Mouse (Mus musculus): Measurements from ENCODE around the gene Plpp7.

The Plpp7 gene

GRCm38 (mm10) chr2:32095351-32096121 is at the start of gene Plpp7:
Gene Plpp7 (plus strand): TSS chr2:32095528.
- DNase-seq (ENCODE audit: low read depth, low spot score): no peak

DNA sequence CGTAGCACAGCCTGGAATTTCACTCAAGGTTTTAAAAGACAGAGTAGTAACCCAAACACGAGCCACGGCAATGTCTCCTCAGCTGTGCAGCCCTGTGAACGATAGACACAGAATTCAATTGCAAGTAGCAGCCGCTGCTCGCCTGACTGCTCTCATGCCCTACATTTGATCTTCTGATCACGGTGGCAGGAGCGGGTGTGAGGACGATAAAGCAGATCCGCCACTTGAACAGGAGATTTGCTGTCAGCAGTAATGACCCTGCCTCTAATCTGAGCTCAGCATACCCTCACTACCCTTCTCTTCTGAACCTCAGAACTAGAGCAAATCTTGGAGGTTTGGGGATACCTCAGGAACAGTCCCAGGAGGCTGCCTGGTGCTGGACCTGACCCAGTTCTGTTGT is 49.3 kb upstream of the Plpp7 start:
- no peak for DNase-seq (ENCODE audit: low read depth, low spot score)

GRCm38 (mm10) chr2:32047323-32047722 is 48.0 kb upstream of the Plpp7 start:
- DNase-seq (ENCODE audit: low read depth, low spot score): no peak

DNA sequence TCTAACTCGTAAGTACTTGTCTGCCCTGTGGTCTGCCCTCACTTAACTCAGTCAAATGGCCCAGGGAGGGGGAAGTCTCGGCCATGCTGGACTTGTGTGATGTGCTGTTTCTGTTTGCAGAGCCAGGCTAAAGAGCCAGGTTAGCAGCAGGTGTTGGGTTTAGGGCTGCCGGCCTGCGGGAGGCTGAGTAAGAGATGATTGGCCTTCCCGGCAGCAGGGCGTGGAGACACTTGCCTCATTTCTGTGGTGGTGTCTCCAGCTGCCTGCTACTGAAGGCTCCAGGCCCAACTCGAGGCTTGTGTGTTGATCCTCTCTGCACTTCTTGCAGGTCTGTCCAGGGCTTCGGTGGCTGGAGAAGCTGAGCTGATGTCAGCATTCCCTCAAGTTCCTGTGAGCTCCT is 43.5 kb upstream of the Plpp7 start:
- no peak for DNase-seq (ENCODE audit: low read depth, low spot score)

DNA sequence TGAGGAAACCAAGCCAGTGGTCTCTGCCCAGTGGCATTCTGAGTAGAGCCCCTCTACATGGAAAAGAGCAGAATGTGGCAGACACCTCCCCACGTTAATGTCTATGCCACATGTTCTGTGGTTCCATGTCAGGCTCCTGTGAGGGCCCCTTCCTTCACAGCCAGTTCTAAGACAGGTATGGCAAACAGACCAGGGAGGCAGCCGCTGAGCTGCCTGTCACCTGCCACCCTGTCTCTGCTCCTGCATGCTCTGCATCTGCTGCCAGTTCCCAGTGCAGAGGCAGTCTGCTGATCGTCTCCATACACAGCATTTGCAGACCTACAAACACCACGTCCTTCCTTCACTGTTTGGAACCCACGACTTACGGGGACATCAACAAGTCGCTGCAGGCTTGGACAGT is 42.9 kb upstream of the Plpp7 start:
- DNase-seq (ENCODE audit: low read depth, low spot score): no peak

- DNase-seq (ENCODE audit: low read depth, low spot score): no peak
These were observed 39.9 kb upstream of the Plpp7 start for GRCm38 (mm10) chr2:32055357-32055965.

DNA sequence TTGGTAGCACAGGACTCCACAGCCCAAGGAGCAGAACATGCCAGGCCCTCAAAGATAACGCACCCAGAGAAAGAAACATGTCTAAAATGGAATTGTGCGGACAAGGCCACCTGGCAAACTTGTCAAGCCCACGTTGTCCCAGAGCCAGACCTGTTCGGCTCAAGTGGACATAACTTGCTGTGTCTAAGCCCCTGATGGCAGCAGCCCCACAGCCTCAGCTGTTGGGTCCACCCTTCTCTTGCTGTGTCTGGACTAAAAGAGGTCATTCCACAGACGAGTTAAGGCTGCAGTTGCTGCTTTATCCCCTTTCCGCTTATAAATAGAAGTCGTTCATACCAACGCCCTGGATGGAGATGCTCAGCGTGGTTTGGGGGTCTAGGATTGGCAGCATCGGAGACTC is 38.8 kb upstream of the Plpp7 start:
- DNase-seq (ENCODE audit: low read depth, low spot score): no peak

DNA sequence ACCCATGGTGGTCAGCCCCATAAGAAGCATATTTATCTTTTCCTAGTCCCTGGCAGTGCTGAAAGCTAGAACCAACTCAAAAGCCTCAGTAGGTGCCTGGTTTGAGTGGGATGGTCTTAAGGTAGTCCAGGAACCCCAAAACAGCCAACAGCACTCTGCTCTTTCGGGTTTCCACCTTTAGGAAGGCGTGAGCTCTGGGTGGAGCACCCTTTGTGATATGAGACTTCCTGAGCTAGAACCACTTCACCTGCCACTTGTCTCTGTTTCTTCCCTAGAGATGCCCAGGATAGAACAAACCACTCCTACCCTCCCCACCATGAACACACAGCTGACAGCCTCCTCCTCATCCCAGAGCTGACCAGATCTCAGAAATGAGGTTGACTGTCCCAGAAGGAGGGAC is 38.0 kb upstream of the Plpp7 start:
- no peak for DNase-seq (ENCODE audit: low read depth, low spot score)

DNA sequence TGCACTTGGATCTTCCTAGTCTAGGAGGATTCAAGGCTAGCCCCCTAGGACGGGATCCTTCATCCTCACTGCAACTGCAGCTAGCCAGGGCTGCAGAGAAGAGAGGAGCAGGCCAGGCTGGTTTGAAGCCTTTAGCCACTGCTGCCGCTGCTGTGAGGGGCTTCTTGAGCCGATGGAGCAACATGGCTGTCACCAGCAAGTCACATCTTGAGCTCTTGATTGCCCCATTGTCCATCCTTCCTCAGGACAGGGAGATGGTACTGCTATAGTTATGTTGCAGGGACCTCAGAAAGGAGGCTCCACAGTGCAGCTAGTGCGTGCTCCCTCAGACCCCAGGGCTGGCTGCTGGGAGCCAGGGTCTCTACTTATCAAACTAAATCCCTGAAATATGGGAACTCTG is 37.5 kb upstream of the Plpp7 start:
- DNase-seq (ENCODE audit: low read depth, low spot score): no peak

DNA sequence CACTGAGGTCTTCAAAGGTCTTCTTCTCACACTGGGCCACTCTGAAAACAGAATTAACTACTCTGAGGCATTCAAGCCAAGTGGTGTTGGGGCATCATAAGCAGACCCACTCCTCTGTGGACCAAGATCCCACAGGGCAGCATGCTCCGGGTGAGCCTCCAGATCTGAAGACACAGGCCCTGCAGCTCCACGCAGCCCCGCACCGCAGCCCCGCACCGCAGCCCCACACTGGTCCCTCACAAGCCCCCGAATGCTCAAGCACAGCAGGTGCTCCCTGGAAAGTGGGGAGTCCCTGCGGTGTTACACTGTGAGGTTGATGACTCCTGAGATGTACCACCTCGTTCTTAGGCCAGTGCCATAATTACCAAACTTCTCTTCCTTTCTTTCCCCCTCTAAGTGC is 37.1 kb upstream of the Plpp7 start:
- DNase-seq (ENCODE audit: low read depth, low spot score): no peak

DNA sequence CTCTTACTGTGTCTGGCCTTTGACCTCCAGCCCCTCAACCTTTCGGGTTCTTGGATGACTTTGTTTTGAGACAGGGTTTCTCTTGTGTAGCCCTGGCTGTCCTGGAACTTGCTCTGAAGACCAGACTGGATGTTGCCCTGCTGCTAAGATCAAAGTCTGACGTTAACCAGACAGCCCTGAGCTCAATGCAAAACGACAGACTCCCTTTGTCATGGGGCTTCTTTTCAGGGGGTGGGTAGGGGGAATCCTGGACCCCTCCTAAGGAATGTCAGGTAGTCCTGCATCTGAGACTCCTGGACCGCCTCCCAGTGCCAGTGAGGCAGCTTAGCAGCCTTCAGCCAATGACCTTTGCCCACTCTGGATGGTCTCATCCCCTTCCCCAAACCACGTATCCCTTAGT is 36.6 kb upstream of the Plpp7 start:
- no peak for DNase-seq (ENCODE audit: low read depth, low spot score)

GRCm38 (mm10) chr2:32059613-32060012 is 35.7 kb upstream of the Plpp7 start:
- no peak for DNase-seq (ENCODE audit: low read depth, low spot score)

DNA sequence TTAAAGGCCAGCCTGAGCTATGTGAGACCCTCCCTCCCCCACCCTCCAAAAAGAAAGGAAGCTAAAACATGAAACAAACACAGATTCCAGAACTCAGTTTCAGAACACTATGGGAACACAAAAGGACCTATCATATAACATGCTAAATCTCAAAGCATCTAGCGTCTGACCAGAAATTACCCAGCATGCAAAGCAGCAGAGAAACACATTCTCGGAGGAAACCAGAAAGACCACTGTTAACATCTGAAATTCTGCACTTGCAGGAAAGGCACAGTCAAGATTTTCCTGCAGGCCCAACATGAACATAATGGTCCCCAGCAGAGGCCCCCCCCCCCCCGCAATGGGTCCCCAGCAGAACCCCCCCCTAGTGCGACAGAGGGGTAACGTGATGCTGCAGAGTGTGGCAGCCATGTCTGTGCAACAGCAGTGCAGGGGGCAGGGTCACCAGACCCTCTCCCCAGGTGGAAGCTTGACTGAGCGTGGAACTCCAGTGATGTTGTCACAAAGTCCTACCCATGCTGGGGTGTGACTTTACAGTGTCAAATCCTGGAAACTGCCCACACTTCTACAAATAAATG is 35.0 kb upstream of the Plpp7 start:
- DNase-seq (ENCODE audit: low read depth, low spot score): no peak

- no peak for DNase-seq (ENCODE audit: low read depth, low spot score)
These were observed 34.1 kb upstream of the Plpp7 start for GRCm38 (mm10) chr2:32061189-32061588.

DNA sequence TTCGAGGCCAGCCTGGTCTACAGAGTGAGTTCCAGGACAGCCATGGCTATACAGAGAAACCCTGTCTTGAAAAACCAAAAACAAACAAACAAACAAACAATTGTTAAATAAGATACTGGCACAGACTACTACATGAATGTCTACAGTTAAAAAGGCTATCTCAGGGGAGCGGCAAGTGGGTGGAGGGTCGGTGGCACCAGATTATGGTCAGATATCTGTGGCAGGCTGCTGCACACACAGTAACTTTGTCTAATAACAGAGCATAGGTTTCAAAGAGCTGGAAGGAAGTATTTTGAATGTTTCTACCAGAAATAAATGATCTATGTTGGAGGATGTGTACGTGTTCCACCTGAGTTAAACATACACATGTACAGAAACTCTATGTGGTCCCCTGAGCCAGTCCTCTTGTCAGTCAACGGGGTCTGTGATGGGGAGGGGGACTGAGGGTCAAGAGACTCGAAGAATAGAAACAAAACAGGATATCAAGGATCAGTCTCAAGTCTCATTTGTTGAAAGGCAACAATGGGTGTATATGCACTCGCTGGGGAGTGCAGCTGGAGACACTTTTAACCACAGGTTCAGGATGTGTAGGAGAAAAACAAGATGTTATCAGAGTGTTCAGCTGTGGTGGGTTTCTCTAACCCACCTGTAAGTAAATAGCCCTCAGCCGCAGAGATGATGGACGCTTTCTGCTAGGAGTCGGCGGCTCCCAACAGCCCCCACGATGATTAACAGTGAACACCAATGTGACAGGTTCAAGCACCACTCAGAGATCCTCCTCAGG is 33.4 kb upstream of the Plpp7 start:
- DNase-seq (ENCODE audit: low read depth, low spot score): no peak

- no peak for DNase-seq (ENCODE audit: low read depth, low spot score)
These were observed 32.5 kb upstream of the Plpp7 start for GRCm38 (mm10) chr2:32062626-32063410.

- DNase-seq (ENCODE audit: low read depth, low spot score): no peak
These were observed 31.7 kb upstream of the Plpp7 start for GRCm38 (mm10) chr2:32063451-32064151.

DNA sequence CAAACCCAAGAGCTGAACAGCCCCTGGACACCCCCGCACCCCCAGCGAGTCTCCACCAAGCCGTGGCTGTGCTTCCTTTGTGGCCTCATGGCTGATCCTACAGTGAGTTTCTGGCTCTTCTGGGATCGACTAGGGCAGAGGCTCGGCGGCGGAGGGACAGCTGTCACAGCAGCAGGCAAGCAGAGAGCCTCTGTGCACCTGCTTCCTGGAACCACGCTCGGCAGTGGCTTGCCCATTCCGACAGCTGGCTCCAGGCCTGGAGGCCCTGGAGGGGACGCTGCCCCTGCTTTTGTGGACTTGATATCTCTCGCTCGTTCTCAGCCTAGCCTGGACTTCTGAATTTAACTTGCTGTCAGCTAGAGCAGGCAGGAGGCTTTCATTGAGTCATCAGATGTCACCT is 30.4 kb upstream of the Plpp7 start:
- no peak for DNase-seq (ENCODE audit: low read depth, low spot score)

GRCm38 (mm10) chr2:32065371-32065791 is 29.9 kb upstream of the Plpp7 start:
- no peak for DNase-seq (ENCODE audit: low read depth, low spot score)

DNA sequence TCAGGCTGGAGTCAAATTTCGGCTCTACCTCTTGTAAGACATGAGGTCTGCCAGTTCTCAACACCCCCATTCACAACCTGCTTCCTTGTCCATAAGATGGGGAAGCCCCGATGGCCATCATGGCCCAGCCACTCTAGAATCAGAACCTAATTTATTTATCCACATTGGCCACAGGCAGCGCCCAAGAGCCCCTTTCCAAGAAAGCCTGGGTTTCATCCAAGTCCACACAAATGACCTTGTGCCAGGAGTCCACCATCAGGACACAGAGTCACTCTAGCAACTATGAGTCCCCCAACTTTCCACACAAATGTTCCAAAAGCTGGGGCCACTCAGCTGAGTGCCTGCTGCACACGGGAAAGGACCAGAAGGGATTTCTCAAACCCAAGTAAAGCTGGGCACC is 29.3 kb upstream of the Plpp7 start:
- no peak for DNase-seq (ENCODE audit: low read depth, low spot score)
